Mouse (Mus musculus) CD4-positive helper T cell, adult 2 months (primary cell): Measurements from ENCODE around the gene Foxd2.

ENCODE experiments used
- DNase-seq: peaks from one replicate; pipeline ENCODE4 v3.0.0-alpha.2; 2012; ENCODE audit warnings: low read depth, missing footprints, low spot score

Gene Foxd2

DNA sequence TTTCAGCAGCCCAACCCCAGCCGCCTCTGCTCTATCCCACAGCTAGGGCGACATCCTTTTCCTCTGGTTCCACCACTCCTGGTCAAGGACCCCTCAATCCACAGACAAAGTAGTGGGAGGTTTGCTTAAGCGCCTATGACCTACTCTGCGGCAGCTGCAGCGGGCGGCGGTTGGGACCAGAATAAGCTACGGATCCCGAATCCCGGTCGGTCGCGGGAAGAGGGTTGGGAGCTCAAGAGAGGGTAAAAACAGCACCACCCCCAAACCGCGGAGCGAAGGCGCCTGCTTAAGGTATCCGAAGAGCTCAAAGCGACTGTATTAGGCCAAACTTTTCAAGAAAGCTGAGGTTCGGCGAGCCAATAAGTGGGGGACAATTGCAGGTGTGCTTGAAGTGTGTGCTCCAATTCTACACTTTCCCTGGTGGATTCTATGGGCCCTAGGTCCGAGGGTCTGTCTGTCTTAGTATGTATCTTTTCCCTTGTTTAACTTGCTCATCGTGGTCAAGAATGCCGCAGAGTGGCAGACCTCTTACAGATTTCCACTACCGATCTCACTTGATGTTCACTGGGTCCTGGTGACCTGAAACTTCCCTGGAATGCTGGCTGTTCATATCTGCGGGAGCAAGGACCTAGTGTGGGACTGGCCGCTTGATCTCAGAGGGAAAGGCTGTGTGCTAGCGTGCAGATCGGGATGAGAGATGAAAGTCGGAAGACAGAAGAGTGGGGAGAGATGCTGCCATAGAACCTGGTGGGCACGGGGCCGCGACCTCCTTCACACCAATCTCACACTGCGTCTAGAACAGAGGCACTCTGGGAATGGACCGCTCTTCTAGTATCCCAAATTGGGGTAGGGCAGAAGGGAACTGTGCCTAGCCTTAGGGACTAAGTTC lies 4.3 kb upstream of the Foxd2 start:
- DNase-seq = no peak

DNA sequence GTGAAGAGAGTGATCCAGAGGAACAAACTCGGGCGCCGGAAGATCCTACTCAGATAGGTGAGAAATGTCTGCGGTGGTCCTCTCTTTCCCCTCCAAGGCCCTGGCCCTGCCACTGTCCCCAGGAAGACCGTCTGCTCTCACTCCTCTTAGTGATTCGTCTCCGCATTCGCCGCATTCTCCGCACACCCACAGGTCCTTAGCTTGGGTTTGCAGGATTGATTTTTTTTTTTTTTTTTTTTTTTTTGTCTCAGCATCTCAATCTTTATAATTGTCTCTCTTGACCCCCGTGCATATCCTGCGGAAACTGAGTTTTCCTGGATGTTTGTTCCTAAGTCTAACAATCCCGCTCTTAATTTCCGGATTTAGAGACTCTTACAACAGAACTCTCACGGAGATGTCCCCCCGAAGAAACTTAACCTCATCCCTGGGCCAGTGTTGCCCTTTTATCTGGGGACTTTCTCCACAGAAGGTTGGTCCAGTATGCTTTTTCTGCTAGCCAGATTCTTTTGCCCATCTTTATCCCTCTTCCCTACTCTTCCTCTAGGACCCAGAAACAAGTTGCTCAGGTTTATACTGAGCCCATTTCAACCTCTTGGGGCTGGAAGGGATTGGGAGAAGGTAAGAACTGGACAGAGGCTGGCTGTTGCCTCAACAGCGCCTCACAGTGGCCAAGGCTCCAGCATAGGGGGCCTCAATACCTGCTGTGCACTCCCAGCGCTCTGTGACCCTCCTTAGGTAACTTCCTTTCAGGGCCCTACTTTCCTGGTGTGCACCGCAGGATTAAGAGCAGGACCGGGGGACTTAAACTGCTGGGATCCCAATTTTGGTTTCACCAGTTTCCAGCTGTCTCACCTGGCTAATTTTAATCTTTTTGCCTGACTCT lies 1.2 kb upstream of the Foxd2 start:
- peak; percentile 56 for DNase-seq

DNA sequence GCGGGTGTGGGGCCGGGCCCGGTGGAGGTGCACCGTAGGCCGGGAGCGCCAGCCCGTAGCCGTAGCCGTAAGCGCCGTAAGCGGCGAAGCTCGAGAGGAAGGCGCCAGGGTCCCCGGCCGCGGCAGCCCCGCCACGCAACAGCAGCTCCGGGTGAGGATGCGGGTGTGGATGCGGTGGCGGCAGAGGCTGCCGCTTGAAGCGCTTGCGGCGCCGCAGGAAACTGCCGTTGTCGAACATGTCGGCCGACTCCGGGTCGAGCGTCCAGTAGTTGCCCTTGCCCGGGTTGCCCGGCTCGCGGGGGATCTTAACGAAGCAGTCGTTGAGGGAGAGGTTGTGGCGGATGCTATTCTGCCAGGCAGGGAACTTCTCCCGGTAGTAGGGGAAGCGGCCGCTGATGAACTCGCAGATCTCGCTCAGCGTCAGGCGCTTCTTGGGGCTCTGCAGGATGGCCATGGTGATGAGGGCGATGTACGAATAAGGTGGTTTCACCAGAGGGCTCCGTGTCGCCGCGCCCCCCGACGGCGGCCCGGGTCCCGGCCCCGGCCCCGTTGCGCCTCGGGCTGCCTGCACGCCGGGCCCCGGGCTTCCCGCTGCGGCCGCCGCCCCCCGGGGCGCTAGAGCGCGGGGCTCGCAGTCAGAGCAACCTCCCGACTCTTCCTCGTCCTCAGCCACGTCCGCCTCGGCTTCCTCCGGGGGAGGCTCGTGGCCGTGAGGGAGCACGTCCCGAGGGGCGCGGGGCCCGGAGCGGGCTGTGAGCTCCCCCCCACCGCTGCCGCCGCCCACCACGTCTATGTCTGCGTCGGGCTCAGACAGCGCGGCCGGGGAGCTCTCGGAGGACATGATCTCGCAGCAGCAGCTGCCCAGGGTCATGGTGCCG lies 483 bp downstream of the Foxd2 start:
- DNase-seq = peak; percentile 62

DNA sequence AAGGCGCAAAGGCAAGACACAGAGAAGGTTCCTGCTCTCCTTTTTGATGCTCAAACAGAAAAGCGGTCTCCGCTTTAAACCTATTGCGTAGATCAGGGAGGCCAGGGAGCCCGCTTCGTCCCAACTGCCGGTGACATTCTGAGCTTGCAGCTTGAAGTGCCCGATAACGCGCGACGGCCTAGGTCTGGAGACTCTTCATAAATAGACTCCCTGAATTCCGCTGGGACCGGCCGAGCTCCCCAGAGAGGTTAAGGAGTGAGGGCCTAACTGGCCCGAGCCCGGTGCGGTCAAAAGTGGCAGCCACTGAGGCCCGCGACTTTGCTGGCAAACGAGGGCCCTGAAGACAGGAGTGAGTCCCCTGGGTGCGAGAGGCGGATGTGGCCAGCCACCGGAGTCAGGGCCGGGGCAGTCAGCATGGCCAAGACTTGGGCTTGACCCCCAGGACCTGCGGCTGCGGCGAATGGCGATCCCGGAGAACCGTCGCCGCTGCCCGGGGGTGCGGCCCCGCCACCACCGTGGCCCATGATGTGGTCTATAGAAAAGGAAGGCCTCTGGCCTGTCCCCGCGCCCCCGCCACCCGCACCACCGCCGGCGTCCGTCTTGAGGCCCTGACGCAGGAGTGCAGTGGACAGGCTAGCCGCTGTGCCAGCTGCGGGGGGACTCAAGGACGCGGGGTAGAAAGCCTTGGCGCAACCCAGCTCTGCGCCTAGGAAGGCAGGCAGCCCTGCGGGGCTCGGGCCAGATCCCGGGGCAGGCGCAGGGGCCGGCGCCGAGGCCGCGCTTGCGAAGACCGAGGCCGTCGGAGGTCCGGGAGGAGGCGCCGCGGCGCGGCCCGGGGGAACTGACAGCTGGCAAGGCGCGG lies 1.4 kb downstream of the Foxd2 start:
- DNase-seq = peak; percentile 7

DNA sequence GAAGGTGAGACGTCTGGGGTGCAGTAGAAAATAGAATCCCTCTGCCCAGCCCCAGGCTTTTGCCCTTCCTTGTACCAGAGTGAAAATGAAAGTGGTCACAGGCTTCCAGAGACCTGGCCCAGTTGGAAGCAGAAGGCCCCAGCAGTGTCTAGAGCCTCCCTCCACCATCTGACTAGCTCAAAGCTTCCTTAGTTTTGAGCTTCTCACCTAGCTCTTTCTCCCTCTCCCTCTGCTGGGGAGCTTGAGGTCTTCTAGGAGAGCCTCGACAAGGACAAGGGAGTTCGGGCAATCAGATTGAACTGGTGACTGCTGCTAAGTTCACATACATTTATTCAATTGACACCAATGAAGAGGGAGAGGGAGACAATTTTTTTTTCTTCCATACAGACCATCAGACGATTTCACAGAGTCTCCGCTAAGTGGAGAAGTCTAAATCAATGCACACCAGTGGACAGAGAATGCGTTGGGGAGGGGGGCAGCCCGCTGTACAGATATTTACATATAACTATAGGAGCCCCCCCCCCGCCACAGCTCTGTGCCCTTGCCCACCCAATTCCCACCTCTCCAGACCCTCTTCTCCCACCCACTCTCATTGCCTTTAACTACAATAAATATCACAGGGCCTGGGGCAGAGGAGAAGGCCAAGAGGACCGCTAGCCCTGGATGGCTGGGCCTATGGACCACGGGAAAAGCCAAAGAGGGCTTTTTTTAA lies 2.5 kb downstream of the Foxd2 start:
- DNase-seq = no peak

DNA sequence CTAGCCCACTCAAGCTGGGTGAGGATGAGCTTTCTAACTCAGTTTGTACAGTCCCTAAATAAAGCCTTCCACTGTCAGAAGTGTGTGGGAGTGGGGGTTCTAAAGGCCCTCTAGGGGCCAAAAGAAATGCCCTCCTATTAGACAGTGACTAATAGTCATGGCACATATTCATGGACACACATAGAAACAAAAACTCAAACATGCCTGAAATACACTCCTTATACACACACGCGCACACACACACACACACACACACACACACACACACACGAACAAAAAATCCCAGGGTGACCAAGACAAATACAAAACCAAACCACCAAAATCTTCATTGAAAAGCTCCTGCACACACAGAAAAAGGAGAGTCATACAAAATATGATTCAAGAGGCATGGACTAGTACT lies 3.2 kb downstream of the Foxd2 start:
- no peak for DNase-seq

DNA sequence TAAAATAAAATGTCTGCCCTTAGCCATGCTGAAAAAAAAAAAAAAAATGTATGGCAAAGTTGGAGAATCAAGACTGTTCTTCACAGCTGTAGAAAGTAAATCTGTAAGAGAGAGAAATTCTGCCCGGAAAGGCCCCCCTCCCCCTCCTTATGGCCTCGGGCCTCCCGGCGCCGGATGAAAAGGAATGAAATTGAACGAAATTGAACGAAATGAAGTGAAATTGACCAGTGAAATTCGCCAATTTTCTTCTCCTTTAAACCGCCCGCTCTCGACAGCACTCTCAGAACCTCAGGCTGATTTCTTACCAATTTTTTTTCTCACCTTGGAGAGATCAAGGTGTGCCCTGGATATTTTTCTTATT lies 5.3 kb downstream of the Foxd2 start:
- peak; percentile 9 for DNase-seq

DNA sequence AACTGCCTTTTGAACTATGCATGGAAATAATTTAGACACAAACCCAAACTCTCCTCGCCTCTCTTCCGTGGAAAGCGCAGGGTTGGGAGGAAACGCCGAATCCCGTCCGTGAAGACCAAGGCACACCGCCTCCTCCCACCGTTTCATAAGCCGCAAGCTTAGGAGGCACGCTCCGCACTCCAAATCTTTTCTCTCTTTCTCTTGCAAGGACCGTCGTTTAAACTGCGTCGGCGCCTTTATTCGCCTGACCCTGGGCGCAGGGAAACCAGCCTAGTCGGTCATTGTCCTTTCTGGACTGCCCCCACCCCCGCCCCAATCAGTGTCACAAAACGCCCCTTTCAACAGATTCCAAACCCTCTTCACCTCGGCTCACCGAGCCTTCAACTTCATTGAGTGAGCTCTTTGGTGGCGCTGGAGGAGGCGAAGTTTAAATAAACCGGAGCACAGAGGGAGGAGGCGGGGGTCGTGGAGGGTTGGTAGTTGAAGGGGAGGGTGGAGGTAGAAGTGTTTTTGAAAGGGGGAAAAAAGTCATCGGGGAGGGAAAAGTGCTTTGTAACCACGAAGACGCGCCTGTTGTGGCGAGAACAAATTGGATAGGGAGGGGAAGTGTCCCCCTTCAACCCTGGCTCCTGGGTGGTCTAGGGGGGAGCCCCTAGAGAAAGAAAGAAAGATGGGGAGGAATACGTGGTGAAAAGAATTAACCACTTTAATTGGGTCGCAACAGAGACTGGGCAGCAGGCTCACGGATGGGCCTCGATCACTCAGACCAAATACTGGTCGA lies 5.8 kb downstream of the Foxd2 start:
- no peak for DNase-seq

DNA sequence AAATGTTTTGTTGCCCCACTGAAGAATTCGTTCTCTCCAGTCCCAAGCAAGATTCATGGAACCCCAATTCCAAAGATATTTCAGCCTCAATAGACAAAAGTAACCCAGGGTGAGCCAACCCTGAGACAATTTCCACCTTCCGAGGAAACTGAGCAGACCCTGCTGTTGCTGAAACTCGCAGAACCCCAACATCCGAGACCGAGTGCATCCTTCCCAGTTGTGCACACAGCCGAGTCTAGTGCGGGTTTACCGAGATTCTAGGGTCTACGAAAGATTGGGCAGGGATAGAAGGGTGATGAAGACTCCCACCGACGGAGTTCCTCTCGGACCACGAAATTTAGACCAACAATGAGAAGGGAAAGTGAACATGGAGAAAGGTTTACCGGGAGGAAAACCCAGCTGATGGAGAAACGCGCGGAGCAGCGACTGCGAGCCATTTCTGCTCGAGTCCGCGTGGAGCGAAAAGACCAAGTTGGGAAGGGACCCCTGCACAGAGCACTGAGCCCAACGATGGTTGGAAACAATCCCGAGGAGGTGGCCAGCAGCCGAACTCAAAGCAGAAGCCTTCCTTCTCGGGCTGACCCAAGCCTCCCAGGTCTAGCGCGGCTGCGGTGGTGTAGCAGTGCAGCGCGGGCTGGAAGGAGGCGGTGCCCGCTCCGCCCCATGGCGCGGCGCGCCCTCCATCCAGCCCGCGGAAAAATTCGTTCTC lies 6.9 kb downstream of the Foxd2 start:
- peak; percentile 18 for DNase-seq

DNA sequence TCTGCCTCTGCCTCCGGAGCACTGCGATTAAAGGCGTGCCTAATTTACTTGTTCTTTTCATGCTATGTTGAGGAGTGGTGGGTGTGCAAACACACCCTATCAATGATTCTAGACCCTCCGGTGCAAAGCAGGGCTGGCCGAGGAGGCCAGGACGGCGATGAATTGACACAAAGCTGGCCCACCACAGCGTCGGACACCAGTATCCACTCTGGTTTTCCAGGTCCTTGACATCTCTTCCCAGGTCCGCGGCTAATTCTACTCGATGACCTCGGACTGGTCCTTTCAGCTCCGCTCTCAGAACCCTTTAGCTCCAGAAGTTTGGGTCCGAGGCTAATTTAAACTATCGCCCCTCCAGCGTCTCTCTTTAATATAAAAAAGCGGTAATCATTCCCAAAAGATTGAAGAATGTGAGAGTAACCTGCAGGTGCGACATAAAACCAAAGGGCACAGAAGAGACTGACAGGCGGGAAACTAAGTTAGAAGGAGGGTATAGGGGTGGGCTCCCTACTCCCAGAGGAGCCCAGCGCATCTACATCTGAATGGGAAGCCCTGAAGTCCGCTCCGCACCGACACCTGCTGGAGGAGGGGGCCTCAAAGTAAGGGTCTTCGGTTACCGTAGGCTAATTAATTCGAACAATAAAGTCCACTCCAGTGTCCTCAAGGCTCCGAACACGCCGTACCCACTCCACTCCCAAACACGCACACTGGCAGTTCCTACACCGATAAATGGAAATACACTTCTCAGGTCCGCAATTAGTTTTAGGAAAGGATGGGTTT lies 7.6 kb downstream of the Foxd2 start:
- DNase-seq = no peak

DNA sequence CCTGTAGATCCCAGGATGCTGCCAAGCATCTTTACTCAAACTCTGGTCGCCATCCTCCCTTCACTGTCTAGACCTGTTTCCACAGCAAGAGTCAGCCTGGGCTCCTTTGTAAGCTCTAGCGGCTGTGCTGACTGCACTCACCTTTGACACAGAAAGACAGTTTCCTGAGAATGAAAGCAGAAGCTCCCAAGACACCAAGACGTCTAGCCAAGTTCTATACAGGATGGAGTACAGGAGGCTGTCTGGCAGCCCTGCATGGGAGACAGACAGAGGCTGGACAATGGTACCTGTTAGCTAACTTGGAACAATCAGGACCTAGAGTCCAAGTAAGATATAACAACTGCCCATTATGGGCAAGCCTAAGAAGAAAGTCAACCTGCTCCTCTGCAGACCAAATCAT lies 8.8 kb downstream of the Foxd2 start:
- DNase-seq = no peak

DNA sequence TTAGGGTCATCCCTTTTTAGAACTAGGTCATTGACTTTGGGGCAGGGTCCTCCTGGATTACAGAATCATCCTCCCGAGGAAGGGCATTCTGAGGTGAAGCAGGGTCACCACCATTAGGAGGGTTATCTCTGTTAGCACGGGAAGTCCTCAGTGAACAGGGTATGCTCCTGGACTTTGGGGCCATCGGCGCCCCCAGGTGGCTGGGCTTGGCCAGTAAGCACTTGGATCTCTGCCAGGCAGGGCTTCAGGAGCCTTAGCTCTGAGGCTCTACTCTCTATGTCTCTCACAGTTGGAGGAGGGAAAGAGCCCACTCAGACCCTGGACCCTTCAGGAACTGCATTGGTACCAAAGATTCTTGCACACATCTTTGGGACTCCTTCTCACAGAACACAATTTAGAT lies 10.8 kb downstream of the Foxd2 start:
- DNase-seq = peak; percentile 13

DNA sequence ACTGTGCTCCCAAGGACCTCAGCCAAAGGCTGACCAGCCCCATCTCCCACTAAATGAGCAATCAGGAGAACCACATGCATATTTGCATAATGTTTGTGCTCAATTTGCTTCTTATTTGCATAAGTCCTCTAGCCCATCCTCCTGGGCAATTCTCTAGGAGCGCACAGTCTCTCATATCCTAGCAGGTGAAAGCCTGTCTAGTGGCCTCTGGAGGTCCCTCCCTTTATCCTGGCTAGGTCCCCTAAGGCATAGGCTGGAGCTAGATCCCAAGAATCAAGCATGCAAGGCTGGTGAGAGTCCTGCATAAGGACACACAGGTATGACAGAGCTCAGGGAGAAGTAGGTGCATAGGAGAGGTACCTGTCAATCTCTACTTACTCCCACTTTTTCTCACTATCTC lies 26.4 kb downstream of the Foxd2 start:
- DNase-seq = no peak

DNA sequence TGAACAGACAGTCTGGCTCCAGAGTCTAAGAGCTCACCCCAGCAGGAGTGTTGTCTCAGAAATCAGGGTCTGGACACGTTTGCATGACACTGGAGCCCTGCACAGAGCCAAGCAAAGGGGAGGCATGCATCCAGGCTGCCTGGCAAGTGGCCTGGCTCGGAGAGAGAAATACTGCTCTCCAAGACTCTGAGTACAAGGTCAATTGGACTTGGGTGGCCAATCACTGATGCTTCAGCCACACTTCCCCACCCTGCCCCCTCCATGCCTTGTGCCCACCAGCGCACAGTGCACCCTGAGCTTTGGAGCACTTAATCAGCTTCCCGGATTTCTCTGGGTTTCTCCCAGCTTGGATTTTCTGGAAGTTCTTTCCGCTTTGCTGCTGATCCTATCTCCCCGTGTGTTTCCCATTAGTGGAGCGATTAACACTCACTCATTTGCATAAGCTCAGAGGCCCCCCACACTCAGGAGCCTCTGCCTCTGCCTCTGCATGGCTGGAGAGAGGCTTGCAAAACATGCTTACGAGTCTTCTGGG lies 32.2 kb downstream of the Foxd2 start:
- no peak for DNase-seq

DNA sequence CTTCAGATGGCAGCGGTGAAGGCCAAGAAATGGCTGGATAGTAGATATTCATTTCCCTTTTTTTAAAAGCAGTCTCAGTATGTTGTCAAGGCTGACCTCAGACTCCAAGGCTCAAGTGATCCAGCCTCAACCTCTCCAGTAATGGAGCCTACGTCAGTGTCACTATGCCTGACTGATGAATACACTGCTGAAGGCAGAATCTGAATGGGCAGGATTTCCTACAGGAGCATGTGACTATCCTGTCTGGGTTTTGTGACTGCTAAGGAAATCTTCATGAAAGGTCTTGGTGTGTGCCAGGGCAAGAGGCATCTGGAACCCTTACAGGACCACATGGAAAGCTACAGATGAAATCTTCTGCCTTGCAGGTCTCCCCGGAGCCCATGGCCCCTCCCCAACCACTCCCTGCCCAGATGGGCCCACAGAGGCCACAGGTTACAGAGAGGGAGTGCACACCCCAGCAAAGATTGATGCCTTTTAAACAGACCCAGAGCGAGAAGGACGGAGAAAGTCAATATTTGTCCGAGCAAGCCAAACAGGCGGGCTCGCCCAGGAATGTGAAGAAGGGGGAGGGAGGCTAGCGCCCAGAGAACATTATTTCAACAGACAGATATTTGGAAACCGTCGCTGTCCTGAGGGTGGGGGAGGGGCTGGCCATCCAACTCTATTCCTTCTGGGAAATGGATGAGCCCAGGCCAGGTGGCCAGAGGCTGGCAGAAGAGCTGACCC lies 38.7 kb downstream of the Foxd2 start:
- DNase-seq = no peak

DNA sequence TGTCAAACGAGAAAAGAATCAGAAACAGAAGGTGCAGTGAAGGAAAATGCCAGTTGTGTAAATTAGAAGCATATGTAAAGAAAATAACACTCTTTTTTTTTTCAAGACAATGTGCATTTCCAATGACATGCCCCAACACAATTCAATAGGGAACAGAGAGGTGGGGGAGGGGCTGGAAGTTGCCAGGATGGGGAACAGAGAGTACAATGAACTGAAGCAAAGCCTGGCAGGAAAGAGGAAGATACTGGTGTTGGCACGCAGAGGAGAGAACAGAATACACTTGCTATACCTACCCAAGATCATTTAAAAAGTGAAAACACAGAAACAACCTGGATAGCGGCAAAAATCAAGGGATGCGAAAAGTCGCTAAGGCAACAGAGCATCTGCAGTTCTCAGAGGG lies 45.5 kb downstream of the Foxd2 start:
- DNase-seq = no peak

DNA sequence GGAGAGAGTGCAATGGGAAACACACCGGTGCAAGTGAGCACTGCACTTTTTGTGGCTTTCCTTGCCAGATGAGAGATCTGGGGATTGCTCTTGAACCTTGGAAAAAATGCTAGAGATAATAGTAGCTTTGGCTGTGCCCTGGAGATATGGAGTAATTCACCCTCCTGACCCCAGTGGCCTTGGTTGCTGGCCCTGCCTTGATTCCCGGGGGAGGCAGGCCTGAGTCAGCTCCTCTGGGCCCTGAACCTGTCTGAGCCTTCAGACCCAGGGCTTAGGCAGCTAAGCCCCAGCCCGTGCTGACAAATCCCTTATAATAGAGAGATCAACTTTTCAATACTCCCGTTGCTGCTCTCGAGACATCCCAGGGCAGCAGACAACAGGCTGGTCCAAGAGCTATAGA lies 50.2 kb downstream of the Foxd2 start:
- no peak for DNase-seq
